In the genomic region with DNA sequence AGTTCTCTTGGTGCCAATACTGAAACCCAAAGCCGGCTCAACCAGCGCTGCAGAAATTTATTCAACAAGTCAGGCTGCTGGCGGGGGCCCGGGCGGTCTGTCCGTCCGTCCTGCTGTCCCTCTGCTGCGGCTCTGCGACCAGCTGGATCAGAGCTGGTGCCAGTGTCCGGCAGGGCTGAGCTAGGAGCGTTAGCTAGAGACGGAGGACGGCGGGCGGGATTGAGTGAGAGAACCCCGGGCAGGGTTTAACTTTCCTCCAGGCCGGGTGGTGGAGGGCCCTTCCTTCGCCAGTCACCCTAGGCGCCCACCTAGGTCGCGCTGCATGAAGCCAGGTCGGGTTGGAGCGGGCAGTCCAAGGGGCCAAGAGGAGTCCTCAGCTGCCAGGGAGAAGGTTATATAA, we compare ENCODE assay signal across 9 mouse cellular contexts. TPM values are rescaled to one million over a fixed set of nuclear protein-coding genes. Genes with fewer than 3 reads are reported as not detected.
A peak's percentile ranks its signal among the peaks of the same experiment; 100 is the strongest.
DNase-seq lines count a peak whose midpoint lies in the region; ATAC-seq lines count a peak whose summit lies in the region.
"Had no signal": no experiment of that assay in that cellular context is flagged by ENCODE, and none has a peak within 500 bp of the region (broad histone marks: within the 10 kb centered on the region; RNA-seq: fewer than 3 reads in every experiment).

No protein-coding gene starts in this region.

- no peaks in the 10 kb centered on the region for H3K36me3 ChIP-seq in heart, embryonic 11.5 days (ENCODE audit: control insufficient read depth, insufficient read depth, low read length)
- H3K36me3 ChIP-seq in limb, embryonic 10.5 days: no peaks in the 10 kb centered on the region
- no peaks in the 10 kb centered on the region for H3K36me3 ChIP-seq in stomach, embryonic 15.5 days

- WGBS in heart, embryonic 11.5 days (ENCODE audit: insufficient replicate concordance): 3% methylated on average over 23 of the region's 23 CpGs
- WGBS in limb, embryonic 10.5 days: 2% methylated on average over 23 of the region's 23 CpGs
- WGBS in stomach, embryonic 15.5 days: 6% methylated on average over 23 of the region's 23 CpGs

- 0 out of 2 replicates have a peak, but pooled peaks cover 3% of the 10 kb centered on the region for H3K4me1 ChIP-seq in heart, embryonic 11.5 days (ENCODE audit: control insufficient read depth, insufficient read depth, low read length)
- peaks cover 22% of the 10 kb centered on the region for H3K4me1 ChIP-seq in limb, embryonic 10.5 days
- peaks cover 12% of the 10 kb centered on the region; the same call in 1 of the 2 replicates for H3K4me1 ChIP-seq in stomach, embryonic 15.5 days

- H3K4me2 ChIP-seq in heart, embryonic 11.5 days: peak overlapping the region; percentile 86
- H3K4me2 ChIP-seq in stomach, embryonic 15.5 days: peak overlapping the region; percentile 92

- no peak for ATAC-seq in heart, embryonic 11.5 days (replicated peaks; ENCODE audit: insufficient number of reproducible peaks, low FRiP score, low TSS enrichment)
- ATAC-seq in stomach, embryonic 15.5 days (ENCODE audit: insufficient read depth, low FRiP score, low read depth): no peak
- ATAC-seq in megakaryocyte progenitor cell, adult 5-6 weeks (replicated peaks; ENCODE audit: poor library complexity): no peak

- DNase-seq in heart, adult 18-20 months: no peak
- DNase-seq in thymus, postnatal 4 days: peak; percentile 16
- DNase-seq in thymus, postnatal 0 days (ENCODE audit: low spot score): no peak
- peak; percentile 50 for DNase-seq in limb, embryonic 10.5 days (ENCODE audit: low spot score)
- DNase-seq in gastrocnemius, adult 8-10 months (ENCODE audit: low spot score in 2 of 2): no peak

- H3K27me3 ChIP-seq in heart, embryonic 11.5 days (ENCODE audit: control insufficient read depth, insufficient read depth, low read length): peaks cover 78% of the 10 kb centered on the region
- H3K27me3 ChIP-seq in limb, embryonic 10.5 days (ENCODE audit: low read depth, poor library complexity, severe bottlenecking): peaks cover 94% of the 10 kb centered on the region
- H3K27me3 ChIP-seq in stomach, embryonic 15.5 days (replicated peaks): peaks cover 65% of the 10 kb centered on the region

- H3K4me3 ChIP-seq in heart, embryonic 11.5 days (ENCODE audit: low read depth, low read length): peak overlapping the region; percentile 44
- H3K4me3 ChIP-seq in limb, embryonic 10.5 days: peak overlapping the region; percentile 54
- H3K4me3 ChIP-seq in stomach, embryonic 15.5 days (replicated peaks): peak overlapping the region; percentile 42

- no peak overlapping the region for H3K27ac ChIP-seq in heart, embryonic 11.5 days (ENCODE audit: low read depth, low read length)
- no peak overlapping the region for H3K27ac ChIP-seq in limb, embryonic 10.5 days
- H3K27ac ChIP-seq in stomach, embryonic 15.5 days: no peak overlapping the region

- no peak overlapping the region for H3K9ac ChIP-seq in heart, embryonic 11.5 days (ENCODE audit: low read depth, low read length)
- H3K9ac ChIP-seq in stomach, embryonic 15.5 days: no peak overlapping the region

- H3K9me3 ChIP-seq in heart, embryonic 11.5 days (replicated peaks; ENCODE audit: control insufficient read depth, low read length): no peaks in the 10 kb centered on the region
- no peaks in the 10 kb centered on the region for H3K9me3 ChIP-seq in limb, embryonic 10.5 days (replicated peaks)
- no peaks in the 10 kb centered on the region for H3K9me3 ChIP-seq in stomach, embryonic 15.5 days

RNA-seq across cellular contexts. Expression of a gene that starts 1.0 kb away (rescaled TPM):
- polyA plus RNA-seq in heart, embryonic 11.5 days (2014; fragmentation: Nextera tagmentation; extraction: Ambion mirVana): 0.01 TPM in 1 of 2 replicates, not detected in the other
- total RNA-seq in heart, adult 18-20 months (2021): under 1 TPM in 1 of 2 experiments, not detected in 1; 0.18 TPM
- polyA plus RNA-seq in thymus, postnatal 0 days (2015; fragmentation: Nextera tagmentation; extraction: Ambion mirVana): 0.01 and 0.03 TPM in 2 replicates
- 0.06 and 0.08 TPM in 2 replicates for polyA plus RNA-seq in limb, embryonic 10.5 days (2016; fragmentation: Nextera tagmentation; extraction: Ambion mirVana)
- polyA plus RNA-seq in stomach, embryonic 15.5 days (2015; fragmentation: Nextera tagmentation; extraction: Ambion mirVana): 0.03 TPM in 2 replicates
- 1 to 10 TPM in 1 of 4 experiments, under 1 TPM in 3; 0.15 to 1.9 (median 0.38) TPM for total RNA-seq in gastrocnemius, adult 8-10 months (2022)
- not detected in 2 replicates for total RNA-seq in megakaryocyte progenitor cell, adult 5-6 weeks (2015)
- total RNA-seq in megakaryocyte progenitor cell, adult 5-6 weeks (2017): not detected in 2 replicates

RNA-seq across cellular contexts. Expression of a gene that starts 23.9 kb away (rescaled TPM):
- 48.1 and 53.8 TPM in 2 replicates for polyA plus RNA-seq in heart, embryonic 11.5 days (2014; fragmentation: Nextera tagmentation; extraction: Ambion mirVana)
- total RNA-seq in heart, adult 18-20 months (2021): 10 to 100 TPM; 17.0 to 17.4 TPM
- polyA plus RNA-seq in thymus, postnatal 0 days (2015; fragmentation: Nextera tagmentation; extraction: Ambion mirVana): 56.7 and 58.4 TPM in 2 replicates
- 70.0 and 75.5 TPM in 2 replicates for polyA plus RNA-seq in limb, embryonic 10.5 days (2016; fragmentation: Nextera tagmentation; extraction: Ambion mirVana)
- 50.2 and 55.3 TPM in 2 replicates for polyA plus RNA-seq in stomach, embryonic 15.5 days (2015; fragmentation: Nextera tagmentation; extraction: Ambion mirVana)
- total RNA-seq in gastrocnemius, adult 8-10 months (2022): 10 to 100 TPM; 12.2 to 15.4 (median 12.8) TPM
- total RNA-seq in megakaryocyte progenitor cell, adult 5-6 weeks (2015): 65.0 and 68.9 TPM in 2 replicates
- 19.5 and 43.8 TPM in 2 replicates for total RNA-seq in megakaryocyte progenitor cell, adult 5-6 weeks (2017)

RNA-seq across cellular contexts. Expression of a gene that starts 33.1 kb away (rescaled TPM):
- 90.2 and 94.4 TPM in 2 replicates for polyA plus RNA-seq in heart, embryonic 11.5 days (2014; fragmentation: Nextera tagmentation; extraction: Ambion mirVana)
- 10 to 100 TPM; 89.9 to 95.5 TPM for total RNA-seq in heart, adult 18-20 months (2021)
- 103 and 106 TPM in 2 replicates for polyA plus RNA-seq in thymus, postnatal 0 days (2015; fragmentation: Nextera tagmentation; extraction: Ambion mirVana)
- 113 TPM in 2 replicates for polyA plus RNA-seq in limb, embryonic 10.5 days (2016; fragmentation: Nextera tagmentation; extraction: Ambion mirVana)
- polyA plus RNA-seq in stomach, embryonic 15.5 days (2015; fragmentation: Nextera tagmentation; extraction: Ambion mirVana): 132 and 133 TPM in 2 replicates
- 100 to 1,000 TPM; 130 to 146 (median 141) TPM for total RNA-seq in gastrocnemius, adult 8-10 months (2022)
- 218 and 306 TPM in 2 replicates for total RNA-seq in megakaryocyte progenitor cell, adult 5-6 weeks (2015)
- total RNA-seq in megakaryocyte progenitor cell, adult 5-6 weeks (2017): 305 and 370 TPM in 2 replicates

RNA-seq across cellular contexts. Expression of a gene that starts 52.4 kb away (rescaled TPM):
- polyA plus RNA-seq in heart, embryonic 11.5 days (2014; fragmentation: Nextera tagmentation; extraction: Ambion mirVana): not detected in 2 replicates
- total RNA-seq in heart, adult 18-20 months (2021): 10 to 100 TPM in 1 of 2 experiments, 1 to 10 TPM in 1; 9.9 to 15.3 TPM
- not detected in 2 replicates for polyA plus RNA-seq in thymus, postnatal 0 days (2015; fragmentation: Nextera tagmentation; extraction: Ambion mirVana)
- polyA plus RNA-seq in limb, embryonic 10.5 days (2016; fragmentation: Nextera tagmentation; extraction: Ambion mirVana): not detected in 2 replicates
- not detected in 2 replicates for polyA plus RNA-seq in stomach, embryonic 15.5 days (2015; fragmentation: Nextera tagmentation; extraction: Ambion mirVana)
- total RNA-seq in gastrocnemius, adult 8-10 months (2022): 10 to 100 TPM in 2 of 4 experiments, 1 to 10 TPM in 2; 3.3 to 22.6 (median 9.7) TPM
- 1.6 and 8.0 TPM in 2 replicates for total RNA-seq in megakaryocyte progenitor cell, adult 5-6 weeks (2015)
- total RNA-seq in megakaryocyte progenitor cell, adult 5-6 weeks (2017): not detected in 2 replicates
- total RNA-seq: CH12.LX had no signal

RNA-seq across cellular contexts. Expression of a gene that starts 54.2 kb away (rescaled TPM):
- polyA plus RNA-seq in heart, embryonic 11.5 days (2014; fragmentation: Nextera tagmentation; extraction: Ambion mirVana): 26.8 and 29.5 TPM in 2 replicates
- 10 to 100 TPM; 29.6 to 31.5 TPM for total RNA-seq in heart, adult 18-20 months (2021)
- polyA plus RNA-seq in thymus, postnatal 0 days (2015; fragmentation: Nextera tagmentation; extraction: Ambion mirVana): 25.3 and 27.7 TPM in 2 replicates
- polyA plus RNA-seq in limb, embryonic 10.5 days (2016; fragmentation: Nextera tagmentation; extraction: Ambion mirVana): 42.4 and 43.7 TPM in 2 replicates
- 28.2 and 32.1 TPM in 2 replicates for polyA plus RNA-seq in stomach, embryonic 15.5 days (2015; fragmentation: Nextera tagmentation; extraction: Ambion mirVana)
- total RNA-seq in gastrocnemius, adult 8-10 months (2022): 10 to 100 TPM; 25.6 to 28.6 (median 26.4) TPM
- total RNA-seq in megakaryocyte progenitor cell, adult 5-6 weeks (2015): 18.0 and 18.2 TPM in 2 replicates
- total RNA-seq in megakaryocyte progenitor cell, adult 5-6 weeks (2017): 21.4 and 25.7 TPM in 2 replicates

Comparison
In these comparisons a context has a peak if more than half of its experiments do, and no peak if none do; other contexts are left out.
1. DNase-seq: peak in thymus, postnatal 4 days (single experiment) and limb, embryonic 10.5 days (single experiment); none in heart, adult 18-20 months (0 of 2), thymus, postnatal 0 days (single experiment) and gastrocnemius, adult 8-10 months (0 of 2).
2. Peak in every context shown above with its lines, with median percentiles within 50 percentile points of each other: H3K4me3 ChIP-seq.